Comparison of ENCODE assay signal across 10 mouse cellular contexts in genomic region chr15:102358126-102358525, GRCm38 (mm10). TPM values are rescaled to one million over a fixed set of nuclear protein-coding genes. Genes with fewer than 3 reads are reported as not detected.
DNase-seq lines count a peak whose midpoint lies in the region; ATAC-seq and TF ChIP-seq lines count a peak whose summit lies in the region.
"Had no signal": no experiment of that assay in that cellular context is flagged by ENCODE, and none has a peak within 500 bp of the region (broad histone marks: within the 10 kb centered on the region; RNA-seq: fewer than 3 reads in every experiment).

No protein-coding gene starts in this region.

- no peak for TF ChIP-seq POLR2A in limb, embryonic 14.5 days (IDR thresholded peaks at IDR 0.05; ENCODE audit: borderline replicate concordance, extremely low read depth, insufficient read depth, insufficient read length)

- no peaks in the 10 kb centered on the region for H3K36me3 ChIP-seq in forebrain, embryonic 11.5 days (ENCODE audit: control insufficient read depth, insufficient read depth, low read length)
- H3K36me3 ChIP-seq in limb, embryonic 14.5 days (ENCODE audit: control insufficient read depth, insufficient read depth, low read length), result no peaks in the 10 kb centered on the region

- H3K27me3 ChIP-seq in forebrain, embryonic 11.5 days (ENCODE audit: control insufficient read depth, insufficient read depth, low read length), result peaks cover 21% of the 10 kb centered on the region
- no peaks in the 10 kb centered on the region for H3K27me3 ChIP-seq in limb, embryonic 14.5 days (ENCODE audit: control insufficient read depth, insufficient read depth, low read length)
- H3K27me3 ChIP-seq: Patski had no signal

- H3K9ac ChIP-seq in forebrain, embryonic 11.5 days (ENCODE audit: low read length), result peak overlapping the region; percentile 4; the same call in 1 of the 2 replicates
- no peak overlapping the region for H3K9ac ChIP-seq in limb, embryonic 14.5 days (ENCODE audit: low read depth, low read length, severe bottlenecking)

- peak overlapping the region; percentile 33; the same call in 1 of the 2 replicates for H3K4me2 ChIP-seq in forebrain, embryonic 11.5 days (ENCODE audit: low read depth, low read length, severe bottlenecking)
- H3K4me2 ChIP-seq in limb, embryonic 14.5 days (replicated peaks; ENCODE audit: low read depth, low read length, severe bottlenecking), result peak overlapping the region; percentile 39

- no peak overlapping the region for H3K4me3 ChIP-seq in layer of hippocampus, adult 2 months
- peak overlapping the region; percentile 2 for H3K4me3 ChIP-seq in forebrain, embryonic 11.5 days (ENCODE audit: low read depth, low read length)
- H3K4me3 ChIP-seq in limb, embryonic 14.5 days (replicated peaks; ENCODE audit: low read length), result peak overlapping the region; percentile 22

- no peak for DNase-seq in layer of hippocampus, adult 2 months (ENCODE audit: low spot score in 2 of 2)
- no peak for DNase-seq in layer of hippocampus, adult 8-10 months (ENCODE audit: low spot score in 2 of 2)
- peak; percentile 70 for DNase-seq in forebrain, embryonic 11.5 days (ENCODE audit: low spot score)
- DNase-seq in limb, embryonic 14.5 days (ENCODE audit: low spot score), result no peak
- peak; percentile 54 for DNase-seq in testis, postnatal 14 days (ENCODE audit: low spot score)
- no peak for DNase-seq in cerebellum, postnatal 25 days
- DNase-seq in right cerebral cortex, postnatal 36 days (ENCODE audit: low spot score in 2 of 2), result no peak
- DNase-seq in spleen, adult 18-20 months, result no peak

- H3K27ac ChIP-seq in layer of hippocampus, adult 2 months, result peak overlapping the region; percentile 91; the same call in 1 of the 2 replicates
- no peak overlapping the region for H3K27ac ChIP-seq in forebrain, embryonic 11.5 days (ENCODE audit: low read depth, low read length)
- 0 out of 2 replicates have a peak overlapping the region, but pooled peaks have one; percentile 13 for H3K27ac ChIP-seq in limb, embryonic 14.5 days (replicated peaks; ENCODE audit: low read depth, low read length)

- ATAC-seq in forebrain, embryonic 11.5 days (replicated peaks; ENCODE audit: low FRiP score), result no peak
- no peak for ATAC-seq in limb, embryonic 14.5 days (ENCODE audit: low FRiP score, low read depth)

- WGBS in forebrain, embryonic 11.5 days, result 1% methylated on average over 25 of the region's 25 CpGs
- 2% methylated on average over 24 of the region's 25 CpGs for WGBS in limb, embryonic 14.5 days

- no peak for TF ChIP-seq CTCF in layer of hippocampus, adult 2 months (conservative IDR thresholded peaks at IDR 0.05)

- H3K9me3 ChIP-seq in forebrain, embryonic 11.5 days (ENCODE audit: control insufficient read depth, low read length), result no peaks in the 10 kb centered on the region
- no peaks in the 10 kb centered on the region for H3K9me3 ChIP-seq in limb, embryonic 14.5 days (ENCODE audit: control insufficient read depth, low read length)

- H3K4me1 ChIP-seq in forebrain, embryonic 11.5 days (replicated peaks; ENCODE audit: control insufficient read depth, insufficient read depth, low read length), result peaks cover 27% of the 10 kb centered on the region
- peaks cover 38% of the 10 kb centered on the region for H3K4me1 ChIP-seq in limb, embryonic 14.5 days (ENCODE audit: control insufficient read depth, insufficient read depth, low read length)

RNA-seq across cellular contexts. Expression of gene Aaas, which starts 7.6 kb away (rescaled TPM):
- total RNA-seq in layer of hippocampus, adult 2 months (2021), result 10 to 100 TPM; 24.5 to 26.5 TPM
- total RNA-seq in layer of hippocampus, adult 8-10 months (2022), result 10 to 100 TPM; 20.6 to 33.5 (median 24.7) TPM
- polyA plus RNA-seq in forebrain, embryonic 11.5 days (2014; fragmentation: Nextera tagmentation; extraction: Ambion mirVana), result 103 and 114 TPM in 2 replicates
- polyA plus RNA-seq in limb, embryonic 14.5 days (2012; rRNA removed), result 65.5 and 86.5 TPM in 2 replicates
- 54.4 and 59.6 TPM in 2 replicates for polyA plus RNA-seq in limb, embryonic 14.5 days (2014; fragmentation: Nextera tagmentation; extraction: Ambion mirVana)

RNA-seq across cellular contexts. Expression of gene Sp7, which starts 8.9 kb away (rescaled TPM):
- under 1 TPM; 0.32 to 0.49 TPM for total RNA-seq in layer of hippocampus, adult 2 months (2021)
- under 1 TPM; 0.37 to 0.78 (median 0.59) TPM for total RNA-seq in layer of hippocampus, adult 8-10 months (2022)
- polyA plus RNA-seq in forebrain, embryonic 11.5 days (2014; fragmentation: Nextera tagmentation; extraction: Ambion mirVana), result 0.20 and 0.52 TPM in 2 replicates
- 22.5 and 32.5 TPM in 2 replicates for polyA plus RNA-seq in limb, embryonic 14.5 days (2012; rRNA removed)
- 7.9 and 11.7 TPM in 2 replicates for polyA plus RNA-seq in limb, embryonic 14.5 days (2014; fragmentation: Nextera tagmentation; extraction: Ambion mirVana)
- total RNA-seq: hematopoietic stem cell, adult 5-6 weeks had no signal
- polyA plus RNA-seq: Patski had no signal

RNA-seq across cellular contexts. Expression of gene Myg1, which starts 26.6 kb away (rescaled TPM):
- total RNA-seq in layer of hippocampus, adult 2 months (2021), result 10 to 100 TPM; 61.0 to 70.2 TPM
- 10 to 100 TPM; 66.5 to 76.4 (median 71.6) TPM for total RNA-seq in layer of hippocampus, adult 8-10 months (2022)
- 113 and 124 TPM in 2 replicates for polyA plus RNA-seq in forebrain, embryonic 11.5 days (2014; fragmentation: Nextera tagmentation; extraction: Ambion mirVana)
- 108 and 117 TPM in 2 replicates for polyA plus RNA-seq in limb, embryonic 14.5 days (2012; rRNA removed)
- 91.1 and 92.1 TPM in 2 replicates for polyA plus RNA-seq in limb, embryonic 14.5 days (2014; fragmentation: Nextera tagmentation; extraction: Ambion mirVana)

RNA-seq across cellular contexts. Expression of gene Pfdn5, which starts 32.2 kb away (rescaled TPM):
- total RNA-seq in layer of hippocampus, adult 2 months (2021), result 100 to 1,000 TPM; 433 to 437 TPM
- 100 to 1,000 TPM; 400 to 493 (median 445) TPM for total RNA-seq in layer of hippocampus, adult 8-10 months (2022)
- polyA plus RNA-seq in forebrain, embryonic 11.5 days (2014; fragmentation: Nextera tagmentation; extraction: Ambion mirVana), result 357 and 374 TPM in 2 replicates
- 177 and 331 TPM in 2 replicates for polyA plus RNA-seq in limb, embryonic 14.5 days (2012; rRNA removed)
- 527 and 545 TPM in 2 replicates for polyA plus RNA-seq in limb, embryonic 14.5 days (2014; fragmentation: Nextera tagmentation; extraction: Ambion mirVana)

RNA-seq across cellular contexts. Expression of gene Sp1, which starts 47.8 kb away (rescaled TPM):
- total RNA-seq in layer of hippocampus, adult 2 months (2021), result 10 to 100 TPM; 23.1 to 33.0 TPM
- 10 to 100 TPM; 27.4 to 30.1 (median 28.8) TPM for total RNA-seq in layer of hippocampus, adult 8-10 months (2022)
- polyA plus RNA-seq in forebrain, embryonic 11.5 days (2014; fragmentation: Nextera tagmentation; extraction: Ambion mirVana), result 12.2 and 12.5 TPM in 2 replicates
- polyA plus RNA-seq in limb, embryonic 14.5 days (2012; rRNA removed), result 35.7 and 41.1 TPM in 2 replicates
- polyA plus RNA-seq in limb, embryonic 14.5 days (2014; fragmentation: Nextera tagmentation; extraction: Ambion mirVana), result 17.2 and 17.7 TPM in 2 replicates

Comparison
In these comparisons a context has a peak if more than half of its experiments do, and no peak if none do; other contexts are left out.
1. DNase-seq: peak in forebrain, embryonic 11.5 days (single experiment) and testis, postnatal 14 days (single experiment); none in layer of hippocampus, adult 2 months (0 of 2), layer of hippocampus, adult 8-10 months (0 of 2), limb, embryonic 14.5 days (single experiment), cerebellum, postnatal 25 days (0 of 2), right cerebral cortex, postnatal 36 days (0 of 2) and spleen, adult 18-20 months (0 of 2).